Mouse (Mus musculus): ENCODE measurements around the gene Trim8. TPM values are rescaled to one million over a fixed set of nuclear protein-coding genes. Genes with fewer than 3 reads are reported as not detected.

Trim8 gene
- total RNA-seq, 1 experiment from 2014 or later = 39.3 TPM

- DNase-seq = no peak
These were observed 48.9 kb downstream of the Trim8 start for GRCm38 (mm10) chr19:46550385-46550784.

DNA sequence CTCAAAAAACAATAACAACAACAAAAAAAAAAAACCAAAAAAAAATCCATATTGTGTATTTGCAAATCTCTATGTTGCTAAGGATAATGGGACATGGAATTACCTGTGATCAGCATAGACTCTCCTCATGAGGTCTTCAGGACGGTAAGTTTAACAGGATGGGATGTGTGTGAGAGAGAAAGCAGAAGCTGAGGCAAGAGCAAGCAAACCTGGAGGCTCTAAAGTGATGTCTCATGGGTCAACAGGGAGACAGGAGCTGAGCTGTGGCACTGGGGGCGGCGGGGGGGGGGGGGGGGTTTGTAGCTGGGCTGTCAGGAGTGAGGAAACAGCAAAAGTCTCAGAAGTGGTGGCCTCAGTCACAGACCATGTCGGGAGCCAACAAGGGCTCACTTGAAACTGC is 51.0 kb downstream of the Trim8 start:
- no peak for DNase-seq

DNA sequence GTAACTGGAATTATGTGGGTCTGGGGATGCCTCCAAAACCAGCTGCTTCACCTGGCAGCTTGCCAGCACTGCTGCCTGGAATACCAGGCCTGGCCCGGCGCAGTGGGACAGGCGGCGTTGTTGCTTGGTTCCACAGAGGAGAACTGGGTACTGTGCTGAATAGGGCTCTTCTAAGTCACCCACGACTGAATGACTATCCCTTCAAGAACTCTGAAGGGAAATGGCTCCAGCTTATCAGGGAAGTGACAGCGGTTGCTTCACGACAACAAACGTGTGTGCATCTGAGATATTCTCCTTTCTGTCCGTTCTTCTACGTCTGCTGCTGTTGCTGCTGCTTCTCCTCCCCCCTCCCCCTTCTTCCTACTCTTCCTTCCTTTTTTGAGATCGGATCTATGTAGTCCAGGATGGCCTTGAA is 52.0 kb downstream of the Trim8 start:
- peak; percentile 67 for DNase-seq

DNA sequence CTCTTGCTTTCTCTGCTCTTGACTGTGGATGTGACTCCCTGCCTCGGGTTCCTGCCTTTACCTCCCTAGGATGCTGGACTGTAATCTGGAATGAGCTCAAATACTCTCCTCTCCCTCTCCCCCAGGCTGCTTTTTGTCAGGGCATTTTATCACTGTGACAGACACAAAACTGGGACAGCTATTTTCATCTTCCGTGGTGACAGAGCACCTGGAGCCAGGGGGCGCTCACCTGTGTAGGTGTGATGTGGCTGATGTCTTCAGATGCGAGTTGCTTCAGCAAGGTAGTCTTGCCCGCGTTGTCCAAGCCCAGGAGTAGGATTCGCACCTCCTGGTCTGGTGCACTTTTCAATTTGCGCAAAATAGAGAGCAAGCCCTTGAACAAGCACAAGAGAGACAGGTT is 56.5 kb downstream of the Trim8 start:
- no peak for DNase-seq

GRCm38 (mm10) chr19:46558631-46559030 is 57.1 kb downstream of the Trim8 start:
- DNase-seq = no peak

DNA sequence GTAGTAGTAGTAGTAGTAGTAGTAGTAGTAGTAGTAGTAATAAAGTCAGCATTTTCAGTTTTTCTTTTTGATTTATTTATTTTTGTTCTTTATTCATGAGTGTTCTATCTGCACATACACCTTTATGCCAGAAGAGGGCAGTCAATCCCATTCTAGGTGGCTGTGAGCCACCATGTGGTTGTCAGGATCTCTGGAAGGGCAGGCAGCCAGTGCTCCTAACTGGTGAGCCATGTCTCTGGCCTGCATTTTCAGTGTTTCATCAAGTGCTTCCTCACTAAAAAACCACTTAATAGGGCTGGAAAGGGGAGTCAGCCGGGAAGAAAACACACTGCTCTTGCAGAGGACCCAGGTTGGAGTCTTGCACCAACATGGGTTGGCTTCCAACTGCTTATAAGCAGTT is 60.6 kb downstream of the Trim8 start:
- peak; percentile 79 for DNase-seq

- no peak for DNase-seq
These were observed 61.3 kb downstream of the Trim8 start for GRCm38 (mm10) chr19:46562581-46563515.

- no peak for DNase-seq
These were observed 62.1 kb downstream of the Trim8 start for GRCm38 (mm10) chr19:46563603-46564002.

DNA sequence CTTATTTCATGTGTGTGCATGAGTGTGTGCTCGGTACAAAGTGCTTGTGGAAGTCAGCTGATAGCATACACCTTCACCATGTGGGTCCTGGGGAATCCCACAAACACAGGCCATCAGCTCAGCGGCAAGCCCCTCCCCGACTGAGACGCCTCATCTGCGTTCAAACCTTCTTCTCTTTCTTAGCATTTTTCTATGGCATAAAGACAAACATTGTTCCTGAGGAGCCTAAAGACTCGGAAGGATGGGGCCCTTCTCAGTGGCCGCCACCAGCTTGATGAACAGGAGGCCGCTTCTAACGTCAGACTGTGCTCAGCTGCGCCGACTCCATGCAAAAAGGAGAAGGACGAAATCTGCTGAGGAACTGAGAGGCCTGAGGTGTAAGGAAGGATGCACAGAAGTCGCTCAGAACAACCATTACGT is 62.6 kb downstream of the Trim8 start:
- no peak for DNase-seq

Other genes with a start within 250 kb of the Trim8 start
- 28.3 and 34.1 TPM in 2 replicates for gene Nfkb2, start 197.4 kb upstream of the Trim8 start, total RNA-seq (2021)
- 6.0 and 9.3 TPM in 2 replicates for gene Psd, start 174.5 kb upstream of the Trim8 start, total RNA-seq (2021)
- gene Fbxl15, start 173.5 kb upstream of the Trim8 start, total RNA-seq (2021) = 8.2 and 8.7 TPM in 2 replicates
- gene Cuedc2, start 163.0 kb upstream of the Trim8 start, total RNA-seq (2021) = 71.8 and 77.5 TPM in 2 replicates
- gene Mfsd13a, start 160.6 kb upstream of the Trim8 start, total RNA-seq (2021) = 5.1 and 5.4 TPM in 2 replicates
- gene 2310034G01Rik, start 151.4 kb upstream of the Trim8 start, total RNA-seq (2021) = 0.38 and 0.74 TPM in 2 replicates
- 93.2 and 103 TPM in 2 replicates for gene Actr1a, start 106.0 kb upstream of the Trim8 start, total RNA-seq (2021)
- 19.0 and 23.6 TPM in 2 replicates for gene Sufu, start 104.8 kb upstream of the Trim8 start, total RNA-seq (2021)
- 57.0 and 60.7 TPM in 2 replicates for gene Arl3, start 71.5 kb downstream of the Trim8 start, total RNA-seq (2021)
- gene Sfxn2, start 71.7 kb downstream of the Trim8 start, total RNA-seq (2021) = 11.5 and 12.7 TPM in 2 replicates
- gene Wbp1l, start 97.4 kb downstream of the Trim8 start, total RNA-seq (2021) = 132 and 137 TPM in 2 replicates
- 10.6 and 12.0 TPM in 2 replicates for gene Cyp17a1, start 171.5 kb downstream of the Trim8 start, total RNA-seq (2021)
- 15.2 and 15.8 TPM in 2 replicates for gene Borcs7, start 188.2 kb downstream of the Trim8 start, total RNA-seq (2021)
- gene As3mt, start 205.8 kb downstream of the Trim8 start, total RNA-seq (2021) = 58.7 and 68.2 TPM in 2 replicates